Mouse (Mus musculus): ENCODE data around the gene Hp1bp3.

Gene Hp1bp3

GRCm38 (mm10) chr4:138216200-138216890, at the start of gene Hp1bp3:
Gene Hp1bp3, plus strand, starts transcription at chr4:138216296.
- CTCF ChIA-PET = no interaction called here

- CTCF ChIA-PET = interaction anchor here (1.7 kb wide), 1 partner anchor 13 kb away, joined by 3 read pairs; no protein-coding TSS in a partner anchor
Observed at GRCm38 (mm10) chr4:138166519-138166918, 49.6 kb upstream of the Hp1bp3 start.

- CTCF ChIA-PET = no interaction called here
Observed at GRCm38 (mm10) chr4:138168162-138168561, 47.9 kb upstream of the Hp1bp3 start.

GRCm38 (mm10) chr4:138169420-138169819, 46.7 kb upstream of the Hp1bp3 start:
- CTCF ChIA-PET = no interaction called here

GRCm38 (mm10) chr4:138172686-138173085, 43.4 kb upstream of the Hp1bp3 start:
- CTCF ChIA-PET = interaction anchor here (0.6 kb wide), 1 partner anchor 63 kb away, joined by 4 read pairs; no protein-coding TSS in a partner anchor

GRCm38 (mm10) chr4:138179391-138179790, 36.7 kb upstream of the Hp1bp3 start:
- CTCF ChIA-PET = no interaction called here

GRCm38 (mm10) chr4:138180719-138181118, 35.4 kb upstream of the Hp1bp3 start:
- CTCF ChIA-PET = no interaction called here

GRCm38 (mm10) chr4:138184056-138184455, 32.0 kb upstream of the Hp1bp3 start:
- CTCF ChIA-PET = no interaction called here

- CTCF ChIA-PET = no interaction called here
Observed at GRCm38 (mm10) chr4:138184573-138184981, 31.5 kb upstream of the Hp1bp3 start.

- CTCF ChIA-PET = no interaction called here
Observed at GRCm38 (mm10) chr4:138185961-138186360, 30.1 kb upstream of the Hp1bp3 start.

- CTCF ChIA-PET = interaction anchor here (0.6 kb wide), 1 partner anchor 320 kb away, joined by 3 read pairs; no protein-coding TSS in a partner anchor
Observed at GRCm38 (mm10) chr4:138187995-138188394, 28.1 kb upstream of the Hp1bp3 start.

- CTCF ChIA-PET = no interaction called here
Observed at GRCm38 (mm10) chr4:138192561-138192960, 23.5 kb upstream of the Hp1bp3 start.

GRCm38 (mm10) chr4:138200769-138201168, 15.3 kb upstream of the Hp1bp3 start:
- CTCF ChIA-PET = no interaction called here

GRCm38 (mm10) chr4:138201696-138202095, 14.4 kb upstream of the Hp1bp3 start:
- CTCF ChIA-PET = no interaction called here

- CTCF ChIA-PET = no interaction called here
Observed at GRCm38 (mm10) chr4:138210116-138210515, 6.0 kb upstream of the Hp1bp3 start.

GRCm38 (mm10) chr4:138213861-138214260, 2.2 kb upstream of the Hp1bp3 start:
- CTCF ChIA-PET = interaction anchor here (0.5 kb wide), 1 partner anchor 614 kb away, joined by 4 read pairs; no protein-coding TSS in a partner anchor

- CTCF ChIA-PET = no interaction called here
Observed at GRCm38 (mm10) chr4:138215671-138216199, 361 bp upstream of the Hp1bp3 start.

GRCm38 (mm10) chr4:138216891-138217392, 846 bp downstream of the Hp1bp3 start:
- CTCF ChIA-PET = no interaction called here

- CTCF ChIA-PET = interaction anchor here (0.6 kb wide), 1 partner anchor 21 kb away, joined by 4 read pairs; no protein-coding TSS in a partner anchor
Observed at GRCm38 (mm10) chr4:138217441-138217840, 1.3 kb downstream of the Hp1bp3 start.

GRCm38 (mm10) chr4:138217951-138218685, 2.0 kb downstream of the Hp1bp3 start:
- CTCF ChIA-PET = interaction anchor here (0.6 kb wide), 1 partner anchor 20 kb away, joined by 4 read pairs; no protein-coding TSS in a partner anchor

GRCm38 (mm10) chr4:138219331-138219730, 3.2 kb downstream of the Hp1bp3 start:
- CTCF ChIA-PET = interaction anchor here (0.7 kb wide), 1 partner anchor 1978 kb away, joined by 5 read pairs; no protein-coding TSS in a partner anchor

GRCm38 (mm10) chr4:138220761-138221160, 4.7 kb downstream of the Hp1bp3 start:
- CTCF ChIA-PET = interaction anchor here (0.7 to 1.0 kb wide), 2 partner anchors 12 to 33 kb away, joined by 3 read pairs; no protein-coding TSS in a partner anchor

Data from spleen, embryonic (tissue).